Mouse (Mus musculus) left cerebral cortex, postnatal 4 days (tissue): ENCODE data around the gene Gm6358. TPM values are rescaled to one million over a fixed set of nuclear protein-coding genes. Genes with fewer than 3 reads are reported as not detected.
"Not testable (repeated sequence)": the region's sequence is repeated elsewhere in the genome, so short reads cannot be mapped to it uniquely, and the experiment has no call there.

Experiments used
- DNase-seq: peaks from one replicate; pipeline ENCODE4 v3.0.0-alpha.2; 2022
- intact Hi-C: fragments of 180-260 bp; cut with DNase I; formaldehyde crosslinking; loops from one replicate; pipeline ENCODE4 v1.15.1; 2025
- total RNA-seq, 2 experiments: library from RNA; stranded (reverse); gene quantifications; 2 replicates each; pipeline ENCODE4 v1.2.3; 2021

Gm6358 gene
- total RNA-seq: not detected

DNA sequence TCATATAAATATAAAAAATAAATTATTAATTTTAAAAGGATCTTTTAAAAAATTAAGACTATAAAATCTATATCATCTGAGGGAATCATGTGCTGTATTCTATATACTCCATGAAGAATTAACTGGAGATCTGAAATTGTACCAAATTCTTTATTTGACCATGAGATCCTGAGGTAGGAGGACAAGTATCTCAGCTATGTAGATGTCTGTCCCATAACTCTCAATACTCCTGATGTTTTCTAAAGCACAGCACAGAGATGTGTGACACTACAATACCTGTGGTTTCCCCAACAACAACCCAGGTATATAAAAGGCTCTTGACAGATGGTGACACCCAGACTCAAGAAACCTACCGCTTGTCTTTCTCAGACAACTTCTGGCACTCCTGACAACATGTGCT lies at the start of gene Gm6358:
Gene Gm6358 (plus strand): TSS at position 301 of the 400 bp plus-strand sequence.
- no peak for DNase-seq
- intact Hi-C loops: no loop called here

DNA sequence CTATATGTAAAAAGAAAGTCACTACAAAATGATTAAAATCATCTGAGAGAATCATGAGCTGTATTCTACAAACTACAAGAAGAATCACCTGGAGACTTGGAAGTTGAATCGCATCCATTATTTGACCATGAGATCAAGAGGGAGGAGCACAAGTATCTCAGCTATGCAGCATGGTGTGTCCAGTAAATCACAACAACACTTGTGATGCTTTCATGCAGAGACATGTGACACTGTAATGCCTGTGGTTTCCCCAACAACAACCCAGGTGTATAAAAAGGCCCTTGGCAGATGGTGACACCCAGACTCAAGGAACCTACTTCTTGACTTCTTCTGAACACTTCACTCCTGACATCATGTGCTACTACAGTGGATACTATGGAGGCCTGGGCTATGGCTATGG lies 10.1 kb downstream of the Gm6358 start, which contains the start of gene Gm10061:
Gene Gm10061 (plus strand): TSS at position 301 of the 400 bp plus-strand sequence.
- no peak for DNase-seq
- intact Hi-C loops: no loop called here

DNA sequence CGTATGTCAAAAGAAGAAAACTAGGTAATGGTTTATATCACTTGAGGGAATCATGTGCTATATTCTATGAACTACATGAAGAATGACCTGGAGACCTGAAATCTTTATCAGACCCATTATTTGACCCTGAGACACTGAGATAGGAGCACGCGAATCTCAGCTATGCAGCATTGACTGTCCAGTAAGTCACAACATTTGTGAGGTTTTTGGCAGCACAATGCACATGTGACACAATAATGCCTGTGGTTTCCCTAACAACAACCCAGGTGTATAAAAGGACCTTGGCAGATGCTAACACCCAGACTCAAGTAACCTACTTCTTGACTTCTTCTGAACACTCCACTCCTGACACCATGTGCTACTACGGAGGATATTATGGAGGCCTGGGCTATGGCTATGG lies 17.0 kb downstream of the Gm6358 start, which contains the start of gene Gm9789:
Gene Gm9789 (plus strand): TSS at position 301 of the 400 bp plus-strand sequence.
- DNase-seq: no peak
- intact Hi-C loops: no loop called here

DNA sequence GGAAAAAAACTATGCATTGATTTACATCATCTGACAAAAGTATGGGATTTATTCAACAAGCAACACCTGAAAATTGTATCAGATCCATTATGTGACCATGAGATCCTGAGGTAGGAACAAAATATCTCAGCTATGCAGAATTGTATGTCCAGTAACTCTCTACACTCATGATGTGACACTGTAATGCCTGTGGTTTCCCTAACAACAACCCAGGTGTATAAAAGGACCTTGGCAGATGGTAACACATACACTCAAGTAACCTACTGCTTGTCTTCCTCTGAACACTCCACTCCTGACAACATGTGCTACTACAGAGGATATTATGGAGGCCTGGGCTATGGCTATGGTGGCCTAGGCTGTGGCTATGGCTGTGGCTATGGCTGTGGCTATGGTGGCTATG lies 28.5 kb downstream of the Gm6358 start, which contains the start of gene Gm7735:
Gene Gm7735 (plus strand): TSS at position 301 of the 400 bp plus-strand sequence.
- DNase-seq, intact Hi-C loops: not testable (repeated sequence)

DNA sequence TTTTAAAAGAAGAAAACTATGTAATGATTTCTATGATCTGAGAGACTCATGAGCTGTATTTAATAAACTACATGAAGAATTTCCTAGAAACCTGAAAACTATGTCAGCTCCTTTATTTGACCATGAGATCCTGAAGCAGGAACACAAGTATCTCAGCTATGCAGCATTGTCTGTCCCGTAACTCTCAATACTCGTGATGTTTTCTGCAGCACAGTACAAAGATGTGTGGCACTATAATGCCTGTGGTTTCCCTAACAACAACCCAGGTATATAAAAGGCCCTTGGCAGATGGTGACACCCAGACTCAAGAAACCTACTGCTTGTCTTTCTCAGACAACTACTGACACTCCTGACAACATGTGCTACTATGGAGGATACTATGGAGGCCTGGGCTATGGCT lies 33.8 kb downstream of the Gm6358 start, which contains the start of gene 1110057P08Rik:
Gene 1110057P08Rik (plus strand): TSS at position 301 of the 400 bp plus-strand sequence.
- DNase-seq: no peak
- intact Hi-C loops: no loop called here

DNA sequence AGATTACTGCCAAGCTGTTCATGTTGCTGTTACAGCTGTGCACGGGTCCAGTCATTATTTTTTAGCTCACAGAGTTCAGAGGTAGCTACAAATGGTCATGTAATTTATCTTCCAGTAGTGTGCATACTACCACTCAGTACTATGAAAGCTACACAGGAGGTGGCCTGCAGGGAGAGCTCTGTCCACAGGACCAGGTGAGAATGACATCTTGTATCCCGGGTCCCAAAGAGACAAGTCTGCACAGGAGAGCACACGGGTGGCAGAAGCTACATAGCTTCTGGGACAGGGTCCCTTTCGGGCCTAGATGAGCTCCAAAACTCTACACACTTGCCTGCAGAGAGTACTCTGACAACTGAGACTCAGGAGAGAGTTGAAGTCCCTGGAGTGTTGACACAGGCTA lies 48.0 kb downstream of the Gm6358 start:
- intact Hi-C loops: no loop called here
- no peak for DNase-seq

Other genes starting within 250 kb of the Gm6358 start
- gene Krtap19-5, start 244.4 kb upstream of the Gm6358 start, total RNA-seq: not detected
- gene Krtap19-9b, start 208.6 kb upstream of the Gm6358 start, total RNA-seq: not detected
- not detected for gene Krtap16-3, start 178.0 kb upstream of the Gm6358 start, total RNA-seq
- not detected for gene Krtap22-2, start 130.1 kb upstream of the Gm6358 start, total RNA-seq
- not detected for gene Gm10229, start 125.6 kb upstream of the Gm6358 start, total RNA-seq
- not detected for gene Krtap6-1, start 109.2 kb upstream of the Gm6358 start, total RNA-seq
- not detected for gene Gm10228, start 99.4 kb upstream of the Gm6358 start, total RNA-seq
- gene Krtap6-5, start 93.0 kb upstream of the Gm6358 start, total RNA-seq: not detected
- not detected for gene 1110025L11Rik, start 76.8 kb upstream of the Gm6358 start, total RNA-seq
- gene Krtap6-3, start 56.8 kb upstream of the Gm6358 start, total RNA-seq: not detected
- not detected for gene Gm10061, start 10.2 kb downstream of the Gm6358 start, total RNA-seq
- gene Gm9789, start 17.1 kb downstream of the Gm6358 start, total RNA-seq: not detected
- not detected for gene Gm7735, start 28.6 kb downstream of the Gm6358 start, total RNA-seq
- not detected for gene 1110057P08Rik, start 33.9 kb downstream of the Gm6358 start, total RNA-seq
- not detected for gene Krtap20-2, start 65.0 kb downstream of the Gm6358 start, total RNA-seq